Mouse (Mus musculus) liver, adult 2 months (tissue): ENCODE measurements around the gene Itgad.

Experiments used
- CTCF ChIP-seq: fragments of 200-500 bp; IDR thresholded peaks from 2 replicates; pipeline ENCODE4 v1.5.1; 2011; ENCODE audit warnings: low read depth, low read length, control low read depth
- POLR2A ChIP-seq: fragments of 200-500 bp; IDR thresholded peaks from 2 replicates; pipeline ENCODE4 v1.6.1; 2011; ENCODE audit warnings: low read length, control low read depth; ENCODE audit not compliant: insufficient read depth; ENCODE audit errors: extremely low read depth

GRCm38 (mm10) chr7:128136927-128137326 lies 17.2 kb upstream of the Itgad start:
- TF ChIP-seq CTCF (no peak), POLR2A (no peak)
